Mouse (Mus musculus) heart, embryonic 15.5 days (tissue): ENCODE data around the gene Gm16427. TPM values are rescaled to one million over a fixed set of nuclear protein-coding genes. Genes with fewer than 3 reads are reported as not detected.
"Not testable (repeated sequence)": the region's sequence is repeated elsewhere in the genome, so short reads cannot be mapped to it uniquely, and the experiment has no call there.

Experiments
- ATAC-seq: fragments of 200-750 bp; cut with Nextera tagmentation; replicated peaks from 2 replicates; pipeline ENCODE4 v1.8.0; 2017; ENCODE audit warnings: low read depth, moderate TSS enrichment; ENCODE audit not compliant: insufficient number of reproducible peaks, insufficient read depth, low FRiP score
- H3K27ac ChIP-seq: fragments of 300-500 bp; sonication (generic); 2 replicates; pipeline ENCODE4 v1.5.1; 2015; ENCODE audit warnings: mild to moderate bottlenecking, inconsistent platforms
- H3K27me3 ChIP-seq: fragments of 300-500 bp; sonication (generic); 2 replicates; pipeline ENCODE4 v1.6.1; 2015; ENCODE audit warnings: inconsistent platforms
- H3K36me3 ChIP-seq: fragments of 300-500 bp; sonication (generic); 2 replicates; pipeline ENCODE4 v1.6.1; 2015; ENCODE audit warnings: mild to moderate bottlenecking, inconsistent platforms
- H3K4me1 ChIP-seq: fragments of 300-500 bp; sonication (generic); replicated peaks from 2 replicates; pipeline ENCODE4 v1.6.1; 2015; ENCODE audit warnings: inconsistent platforms
- H3K4me2 ChIP-seq: fragments of 300-500 bp; sonication (generic); 2 replicates; pipeline ENCODE4 v1.6.1; 2015; ENCODE audit warnings: inconsistent platforms, mild to moderate bottlenecking, moderate library complexity
- H3K4me3 ChIP-seq: fragments of 300-500 bp; sonication (generic); 2 replicates; pipeline ENCODE4 v1.5.1; 2015; ENCODE audit warnings: mild to moderate bottlenecking, inconsistent platforms
- H3K9ac ChIP-seq: fragments of 300-500 bp; sonication (generic); 2 replicates; pipeline ENCODE4 v1.6.1; 2015; ENCODE audit warnings: mild to moderate bottlenecking, inconsistent platforms
- H3K9me3 ChIP-seq: fragments of 300-500 bp; sonication (generic); replicated peaks from 2 replicates; pipeline ENCODE4 v1.6.1; 2016; ENCODE audit warnings: inconsistent platforms
- WGBS: fragments of 180-500 bp; shearing (Covaris S2); methylation state at CpG from one replicate; pipeline ENCODE4 v1.1.7; 2015; ENCODE audit warnings: mixed read lengths; 5-methylcytosine and 5-hydroxymethylcytosine counted together
- polyA plus RNA-seq: library from polyadenylated mRNA; unstranded; fragments of >200 nt; fragmentation: Nextera tagmentation; extraction: Ambion mirVana; gene quantifications from 2 replicates; pipeline ENCODE4 v1.2.1, GENCODE M21; 2015

Gm16427 gene
- polyA plus RNA-seq: not detected in 2 replicates

GRCm38 (mm10) chr5:93540100-93540499 is at the start of gene Gm16427:
Gm16427 (minus strand) TSS chr5:93540200.
- H3K36me3 ChIP-seq, H3K4me3 ChIP-seq, H3K9me3 ChIP-seq, ATAC-seq, H3K27ac ChIP-seq, H3K4me1 ChIP-seq, H3K4me2 ChIP-seq, H3K27me3 ChIP-seq, H3K9ac ChIP-seq: not testable (repeated sequence)
- WGBS: 56% methylated on average over 2 of the region's 3 CpGs

Other genes starting within 250 kb of the Gm16427 start
- not detected in 2 replicates for gene C87414, start 131.4 kb upstream of the Gm16427 start, polyA plus RNA-seq